Comparison of ENCODE assay signal across 13 mouse cellular contexts in the genomic region with DNA sequence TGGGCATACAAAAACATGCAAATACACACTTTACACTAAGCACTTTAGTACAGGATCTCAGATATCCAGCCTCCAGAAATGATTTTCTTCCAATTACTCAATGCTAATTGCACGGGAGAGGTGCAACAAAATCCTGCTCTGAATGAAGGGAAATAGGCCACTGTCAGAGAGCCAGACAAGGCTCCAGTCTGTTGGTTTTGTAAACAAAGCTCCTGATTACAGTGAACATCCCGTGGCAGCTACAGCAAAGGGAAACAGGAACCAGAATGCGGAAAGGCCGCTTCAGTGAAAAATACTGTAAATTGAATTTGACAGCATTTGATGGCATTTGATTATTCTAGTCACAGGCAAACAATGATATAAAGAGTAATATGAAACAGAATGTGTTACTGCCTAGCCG.
A peak's percentile ranks its signal among the peaks of the same experiment; 100 is the strongest.
DNase-seq lines count a peak whose midpoint lies in the region; ATAC-seq and TF ChIP-seq lines count a peak whose summit lies in the region.
"Had no signal": no experiment of that assay in that cellular context is flagged by ENCODE, and none has a peak within 500 bp of the region (broad histone marks: within the 10 kb centered on the region; RNA-seq: fewer than 3 reads in every experiment).

No protein-coding gene starts in this region.

- H3K36me3 ChIP-seq in heart, embryonic 11.5 days (ENCODE audit: control insufficient read depth, insufficient read depth, low read length): no peaks in the 10 kb centered on the region
- H3K36me3 ChIP-seq in embryonic facial prominence, embryonic 13.5 days: no peaks in the 10 kb centered on the region
- no peaks in the 10 kb centered on the region for H3K36me3 ChIP-seq in liver, embryonic 12.5 days
- H3K36me3 ChIP-seq: liver, embryonic 15.5 days; midbrain, embryonic 15.5 days had no signal

- no peak overlapping the region for H3K9ac ChIP-seq in heart, embryonic 11.5 days (ENCODE audit: low read depth, low read length)
- H3K9ac ChIP-seq in embryonic facial prominence, embryonic 13.5 days: 0 out of 2 replicates have a peak overlapping the region, but pooled peaks have one; percentile 16
- no peak overlapping the region for H3K9ac ChIP-seq in liver, embryonic 12.5 days
- H3K9ac ChIP-seq: liver, embryonic 15.5 days; midbrain, embryonic 15.5 days had no signal

- H3K27ac ChIP-seq in heart, embryonic 11.5 days (ENCODE audit: low read depth, low read length): no peak overlapping the region
- H3K27ac ChIP-seq in layer of hippocampus, adult 2 months: no peak overlapping the region
- no peak overlapping the region for H3K27ac ChIP-seq in embryonic facial prominence, embryonic 13.5 days
- no peak overlapping the region for H3K27ac ChIP-seq in liver, embryonic 12.5 days
- H3K27ac ChIP-seq: liver, embryonic 15.5 days had no signal

- H3K4me1 ChIP-seq in heart, embryonic 11.5 days (ENCODE audit: control insufficient read depth, insufficient read depth, low read length): peaks cover 6% of the 10 kb centered on the region; the same call in 1 of the 2 replicates
- H3K4me1 ChIP-seq in embryonic facial prominence, embryonic 13.5 days: peaks cover 11% of the 10 kb centered on the region; the same call in 1 of the 2 replicates
- no peaks in the 10 kb centered on the region for H3K4me1 ChIP-seq in liver, embryonic 12.5 days
- H3K4me1 ChIP-seq: liver, embryonic 15.5 days had no signal

- H3K27me3 ChIP-seq in heart, embryonic 11.5 days (ENCODE audit: control insufficient read depth, insufficient read depth, low read length): no peaks in the 10 kb centered on the region
- no peaks in the 10 kb centered on the region for H3K27me3 ChIP-seq in embryonic facial prominence, embryonic 13.5 days
- H3K27me3 ChIP-seq in liver, embryonic 12.5 days (replicated peaks): no peaks in the 10 kb centered on the region
- H3K27me3 ChIP-seq: liver, embryonic 15.5 days; midbrain, embryonic 15.5 days had no signal

- H3K9me3 ChIP-seq in heart, embryonic 11.5 days (replicated peaks; ENCODE audit: control insufficient read depth, low read length): no peaks in the 10 kb centered on the region
- H3K9me3 ChIP-seq in embryonic facial prominence, embryonic 13.5 days: no peaks in the 10 kb centered on the region
- no peaks in the 10 kb centered on the region for H3K9me3 ChIP-seq in liver, embryonic 12.5 days (replicated peaks)
- H3K9me3 ChIP-seq: liver, embryonic 15.5 days; midbrain, embryonic 15.5 days had no signal

- TF ChIP-seq CTCF in layer of hippocampus, adult 2 months (conservative IDR thresholded peaks at IDR 0.05): no peak

- 43% methylated on average over 5 of the region's 5 CpGs for WGBS in heart, embryonic 11.5 days (ENCODE audit: insufficient replicate concordance)
- 25% methylated on average over 5 of the region's 5 CpGs for WGBS in embryonic facial prominence, embryonic 13.5 days
- WGBS in liver, embryonic 12.5 days (ENCODE audit: insufficient replicate concordance): 59% methylated on average over 5 of the region's 5 CpGs

- no peak overlapping the region for H3K4me3 ChIP-seq in heart, embryonic 11.5 days (ENCODE audit: low read depth, low read length)
- H3K4me3 ChIP-seq in layer of hippocampus, adult 2 months: peak overlapping the region; percentile 8; the same call in 1 of the 2 replicates
- H3K4me3 ChIP-seq in embryonic facial prominence, embryonic 13.5 days: no peak overlapping the region
- no peak overlapping the region for H3K4me3 ChIP-seq in liver, embryonic 12.5 days
- H3K4me3 ChIP-seq: liver, embryonic 15.5 days; midbrain, embryonic 15.5 days had no signal

- intact Hi-C loops in heart, postnatal 25 days (cut with DNase I): no loop called here

- ATAC-seq in heart, embryonic 11.5 days (replicated peaks; ENCODE audit: insufficient number of reproducible peaks, low FRiP score, low TSS enrichment): no peak
- ATAC-seq in embryonic facial prominence, embryonic 13.5 days (ENCODE audit: insufficient number of reproducible peaks, insufficient read depth, low FRiP score, low TSS enrichment, low read depth): no peak
- no peak for ATAC-seq in liver, embryonic 12.5 days
- ATAC-seq: midbrain, embryonic 15.5 days had no signal

- DNase-seq in heart, postnatal 25 days (ENCODE audit: low spot score): no peak
- no peak for DNase-seq in layer of hippocampus, adult 2 months (ENCODE audit: low spot score in 2 of 2)
- DNase-seq in layer of hippocampus, adult 9-11 months: no peak
- DNase-seq in lung, postnatal 36 days: peak; percentile 39
- no peak for DNase-seq in ovary, postnatal 14 days (ENCODE audit: low spot score)
- DNase-seq: kidney, adult 18-20 months; spleen, adult 18-20 months; thymus, adult 2 months had no signal

- peak overlapping the region; percentile 24 for H3K4me2 ChIP-seq in heart, embryonic 11.5 days
- H3K4me2 ChIP-seq in embryonic facial prominence, embryonic 13.5 days: peak overlapping the region; percentile 33
- H3K4me2 ChIP-seq in liver, embryonic 12.5 days: no peak overlapping the region
- H3K4me2 ChIP-seq: liver, embryonic 15.5 days; midbrain, embryonic 15.5 days had no signal
